Mouse (Mus musculus) liver, adult 2 months (tissue): ENCODE data around the gene Ston1.

Source experiments
- CTCF ChIP-seq: fragments of 200-500 bp; IDR thresholded peaks from 2 replicates; pipeline ENCODE4 v1.5.1; 2011; ENCODE audit warnings: low read depth, low read length, control low read depth
- POLR2A ChIP-seq: fragments of 200-500 bp; IDR thresholded peaks from 2 replicates; pipeline ENCODE4 v1.6.1; 2011; ENCODE audit warnings: low read length, control low read depth; ENCODE audit not compliant: insufficient read depth; ENCODE audit errors: extremely low read depth

DNA sequence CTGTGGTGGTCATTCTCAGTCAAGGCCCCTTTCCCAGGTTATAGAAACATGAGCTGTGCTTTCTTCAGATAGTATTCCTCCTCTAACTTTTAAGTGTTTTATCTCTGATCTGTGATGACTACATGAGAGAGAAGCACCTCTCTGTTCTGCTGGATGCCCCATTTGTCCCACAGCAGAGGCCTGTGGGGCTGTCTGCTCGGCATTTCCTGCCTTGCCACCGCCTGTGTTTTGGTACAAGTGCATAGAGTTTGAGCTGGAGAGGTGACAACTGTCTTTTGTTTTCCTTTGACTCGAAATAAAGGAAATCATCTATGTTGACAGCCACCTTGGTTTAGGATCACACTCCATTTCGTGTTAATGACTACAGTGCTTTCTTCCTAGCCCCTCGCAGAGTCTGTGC, 22.7 kb upstream of the Ston1 start:
- TF ChIP-seq POLR2A (no peak), CTCF (no peak)
